Mouse (Mus musculus): ENCODE measurements around the gene Plxna4. TPM values are rescaled to one million over a fixed set of nuclear protein-coding genes. Genes with fewer than 3 reads are reported as not detected.

The Plxna4 gene
- polyA plus RNA-seq, 1 experiment: 3.5 TPM

DNA sequence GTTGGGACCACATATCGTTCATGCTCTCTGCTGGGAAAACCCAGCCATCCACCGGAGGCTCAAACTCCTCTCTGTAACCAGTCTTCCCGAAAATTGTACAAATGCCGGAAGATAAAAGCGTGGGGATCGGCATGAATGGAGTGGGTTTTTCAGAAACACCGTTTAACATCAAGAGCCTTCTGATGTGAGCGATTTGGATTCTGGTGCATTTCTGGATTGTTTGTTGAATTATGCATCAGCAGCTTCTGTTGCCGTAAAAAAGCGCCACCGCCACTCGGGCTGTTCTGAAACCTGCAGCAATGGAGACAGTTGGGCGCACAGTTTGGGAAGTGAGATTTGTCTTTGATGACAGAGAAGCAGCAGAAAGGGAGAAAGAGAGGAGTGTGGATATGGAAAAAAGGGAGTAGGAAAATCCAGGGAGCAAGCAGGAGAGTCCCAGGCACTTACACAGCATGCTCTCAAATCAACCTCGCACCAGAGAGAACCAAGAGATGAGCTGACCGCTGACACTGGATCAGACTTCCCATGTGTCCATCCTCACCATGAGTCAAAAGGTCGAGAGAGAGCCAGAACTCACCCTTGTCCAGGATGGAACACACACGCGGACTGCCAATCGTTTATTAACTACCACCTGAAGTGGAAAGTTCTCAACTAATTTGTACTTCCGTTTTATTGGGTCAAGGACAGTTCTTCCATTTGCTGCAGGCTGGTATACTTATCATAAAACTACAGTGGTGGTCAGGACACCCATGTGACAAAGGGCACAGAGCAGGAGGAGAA, 181.5 kb downstream of the Plxna4 start:
- peaks cover 6% of the 10 kb centered on the region for H3K27me3 ChIP-seq (replicated peaks)
- H3K36me3 ChIP-seq (replicated peaks; ENCODE audit: low read length): no peaks in the 10 kb centered on the region
- TF ChIP-seq GATA1 (IDR thresholded peaks at IDR 0.05; ENCODE audit: borderline replicate concordance, low read length): no peak
- TF ChIP-seq FLI1 (IDR thresholded peaks at IDR 0.05; ENCODE audit: low read length): no peak
- no peak overlapping the region for H3K4me3 ChIP-seq (replicated peaks)
- H3K9me3 ChIP-seq: no peaks in the 10 kb centered on the region
- H3K4me1 ChIP-seq: peaks cover 20% of the 10 kb centered on the region

DNA sequence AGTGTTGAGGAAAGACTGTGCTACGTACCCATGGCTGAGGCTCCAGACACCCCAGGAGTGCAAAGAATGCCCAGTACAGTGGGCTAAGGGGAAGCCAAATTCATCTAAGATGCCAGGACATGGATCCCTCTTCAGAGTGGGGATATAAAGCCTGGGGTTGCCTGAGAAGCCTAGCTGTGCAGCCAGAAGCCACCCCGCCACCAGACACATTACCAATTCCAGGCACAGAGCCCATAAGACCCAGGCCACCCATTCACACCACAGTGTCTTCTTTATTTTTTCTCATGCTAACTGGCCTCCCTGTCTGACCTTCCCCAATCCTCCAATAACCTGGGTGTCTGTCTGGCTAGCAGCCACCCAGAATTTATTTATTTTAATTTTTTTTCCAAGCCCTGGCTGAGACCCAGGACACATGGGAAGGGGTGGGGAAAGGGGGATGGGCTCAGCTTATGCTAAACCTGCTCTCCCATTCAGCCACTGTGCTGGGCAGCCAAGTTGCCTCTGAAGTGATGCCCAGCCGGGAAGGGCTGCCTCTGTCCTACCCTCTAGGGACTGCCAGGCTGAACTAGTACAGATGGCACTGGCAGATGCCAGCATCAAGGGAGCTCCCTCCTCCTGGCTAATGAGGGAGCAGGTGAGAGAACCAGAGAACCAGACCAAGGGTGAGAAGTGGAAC, 185.3 kb downstream of the Plxna4 start:
- H3K36me3 ChIP-seq (replicated peaks; ENCODE audit: low read length): no peaks in the 10 kb centered on the region
- peaks cover 19% of the 10 kb centered on the region for H3K4me1 ChIP-seq
- TF ChIP-seq GATA1 (IDR thresholded peaks at IDR 0.05; ENCODE audit: borderline replicate concordance, low read length) (no peak), FLI1 (IDR thresholded peaks at IDR 0.05; ENCODE audit: low read length) (no peak)
- peaks cover 1% of the 10 kb centered on the region for H3K27me3 ChIP-seq (replicated peaks)
- H3K9me3 ChIP-seq: no peaks in the 10 kb centered on the region
- no peak overlapping the region for H3K4me3 ChIP-seq (replicated peaks)

DNA sequence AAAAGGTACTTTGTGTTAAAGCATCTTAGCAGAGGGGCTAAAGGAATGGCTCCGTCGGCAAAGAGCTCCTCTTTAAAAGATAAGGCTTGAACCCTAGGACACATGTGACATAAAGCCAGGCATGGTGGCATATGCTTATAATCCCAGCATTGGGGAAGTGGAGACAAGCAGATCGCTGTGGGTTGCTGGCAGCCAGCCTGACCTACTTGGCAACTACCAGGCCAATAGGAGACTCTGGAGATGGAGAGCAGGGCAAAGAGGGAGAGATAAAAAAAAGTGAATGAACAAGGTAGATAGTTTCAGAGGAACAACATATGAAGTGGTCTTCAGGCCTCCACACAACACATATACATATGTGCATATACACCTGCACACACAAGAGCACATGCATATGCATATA, 189.7 kb downstream of the Plxna4 start:
- H3K36me3 ChIP-seq (replicated peaks; ENCODE audit: low read length): no peaks in the 10 kb centered on the region
- TF ChIP-seq FLI1 (IDR thresholded peaks at IDR 0.05; ENCODE audit: low read length): no peak
- no peak for TF ChIP-seq GATA1 (IDR thresholded peaks at IDR 0.05; ENCODE audit: borderline replicate concordance, low read length)
- H3K4me1 ChIP-seq: peaks cover 10% of the 10 kb centered on the region; the same call in 1 of the 2 replicates
- H3K9me3 ChIP-seq: no peaks in the 10 kb centered on the region
- no peak overlapping the region for H3K4me3 ChIP-seq (replicated peaks)
- H3K27me3 ChIP-seq (replicated peaks): no peaks in the 10 kb centered on the region

DNA sequence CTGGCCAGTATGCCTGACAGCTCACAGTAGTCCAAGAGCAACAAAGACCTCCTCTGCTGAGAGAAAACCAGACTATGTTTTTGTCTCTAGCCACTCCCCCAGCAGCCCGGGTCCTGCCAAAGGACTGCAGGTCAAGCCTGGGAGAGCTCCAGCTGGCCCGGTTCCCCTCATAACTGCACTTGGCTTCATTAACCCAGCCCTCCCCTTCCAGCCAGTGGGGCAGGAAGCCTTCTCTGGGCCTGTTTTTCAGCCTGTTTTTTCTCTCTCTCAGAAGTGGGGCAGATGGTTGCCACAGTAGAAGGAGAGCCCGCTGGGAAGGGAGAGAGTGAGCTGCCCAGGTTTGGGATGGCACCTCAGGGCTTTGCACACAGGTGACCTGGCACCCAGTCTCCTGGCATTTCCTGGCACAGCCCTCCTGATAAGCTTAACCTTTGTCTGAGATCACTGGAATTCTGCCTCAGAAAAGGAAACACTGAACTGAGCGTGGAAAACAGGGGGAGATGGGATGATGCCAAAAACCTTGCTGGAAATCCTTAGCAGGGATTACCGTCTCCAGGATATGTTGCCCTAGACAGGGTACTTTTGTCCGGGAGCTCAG, 190.8 kb downstream of the Plxna4 start:
- H3K36me3 ChIP-seq (replicated peaks; ENCODE audit: low read length): no peaks in the 10 kb centered on the region
- no peaks in the 10 kb centered on the region for H3K27me3 ChIP-seq (replicated peaks)
- no peaks in the 10 kb centered on the region for H3K9me3 ChIP-seq
- TF ChIP-seq GATA1 (IDR thresholded peaks at IDR 0.05; ENCODE audit: borderline replicate concordance, low read length) (no peak), FLI1 (IDR thresholded peaks at IDR 0.05; ENCODE audit: low read length) (no peak)
- H3K4me1 ChIP-seq: peaks cover 3% of the 10 kb centered on the region; the same call in 1 of the 2 replicates
- H3K4me3 ChIP-seq (replicated peaks): no peak overlapping the region

DNA sequence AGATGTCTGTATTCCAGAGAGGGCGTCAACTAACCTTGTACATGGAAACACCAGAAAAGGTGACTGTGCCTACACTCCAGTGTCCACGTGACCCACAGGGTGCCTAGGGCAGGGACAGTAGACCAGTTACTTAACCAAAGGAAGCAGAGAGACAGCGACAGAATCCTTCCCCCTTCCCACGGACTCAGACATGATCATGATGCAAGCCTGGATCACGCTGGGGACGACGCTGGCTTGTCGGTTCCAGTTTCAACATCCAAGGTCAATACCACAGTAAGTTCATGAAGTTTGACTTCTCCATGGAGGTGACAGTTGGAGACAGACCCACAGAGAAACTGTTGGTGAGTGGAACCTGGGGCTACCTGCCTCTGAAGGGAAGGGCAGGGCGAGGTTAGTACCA, 192.6 kb downstream of the Plxna4 start:
- H3K9me3 ChIP-seq: no peaks in the 10 kb centered on the region
- H3K4me3 ChIP-seq (replicated peaks): no peak overlapping the region
- no peaks in the 10 kb centered on the region for H3K27me3 ChIP-seq (replicated peaks)
- peaks cover 3% of the 10 kb centered on the region; the same call in 1 of the 2 replicates for H3K4me1 ChIP-seq
- no peaks in the 10 kb centered on the region for H3K36me3 ChIP-seq (replicated peaks; ENCODE audit: low read length)
- TF ChIP-seq GATA1 (IDR thresholded peaks at IDR 0.05; ENCODE audit: borderline replicate concordance, low read length) (no peak), FLI1 (IDR thresholded peaks at IDR 0.05; ENCODE audit: low read length) (no peak)

GRCm38 (mm10) chr6:32392262-32392661, 195.7 kb downstream of the Plxna4 start:
- H3K27me3 ChIP-seq (replicated peaks): no peaks in the 10 kb centered on the region
- no peak overlapping the region for H3K4me3 ChIP-seq (replicated peaks)
- no peaks in the 10 kb centered on the region for H3K36me3 ChIP-seq (replicated peaks; ENCODE audit: low read length)
- H3K9me3 ChIP-seq: no peaks in the 10 kb centered on the region
- H3K4me1 ChIP-seq: peaks cover 14% of the 10 kb centered on the region
- TF ChIP-seq FLI1 (IDR thresholded peaks at IDR 0.05; ENCODE audit: low read length) (no peak), GATA1 (IDR thresholded peaks at IDR 0.05; ENCODE audit: borderline replicate concordance, low read length) (no peak)

DNA sequence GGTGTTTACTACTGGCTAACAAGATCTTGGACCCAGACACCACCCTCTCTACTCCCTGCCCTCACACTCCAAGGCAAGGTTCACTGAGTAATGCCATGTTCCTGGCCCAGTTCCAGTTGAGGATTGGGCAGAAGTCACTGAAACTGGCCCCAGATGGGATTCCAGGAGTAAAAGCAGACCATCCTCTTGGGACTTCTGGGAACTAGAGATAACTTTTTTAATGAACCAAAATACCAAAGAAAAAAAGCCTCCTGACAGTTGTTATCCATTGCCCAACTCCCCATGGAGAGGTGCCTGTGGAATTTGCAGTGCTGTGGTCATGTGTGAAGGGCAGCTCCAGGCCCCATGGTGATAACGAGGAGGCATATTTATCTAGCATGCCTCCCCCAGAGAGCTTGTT, 199.7 kb downstream of the Plxna4 start:
- no peak for TF ChIP-seq GATA1 (IDR thresholded peaks at IDR 0.05; ENCODE audit: borderline replicate concordance, low read length)
- no peak for TF ChIP-seq FLI1 (IDR thresholded peaks at IDR 0.05; ENCODE audit: low read length)
- no peaks in the 10 kb centered on the region for H3K27me3 ChIP-seq (replicated peaks)
- no peak overlapping the region for H3K4me3 ChIP-seq (replicated peaks)
- H3K9me3 ChIP-seq: no peaks in the 10 kb centered on the region
- H3K4me1 ChIP-seq: peaks cover 19% of the 10 kb centered on the region
- H3K36me3 ChIP-seq (replicated peaks; ENCODE audit: low read length): no peaks in the 10 kb centered on the region

GRCm38 (mm10) chr6:32386915-32387314, 201.1 kb downstream of the Plxna4 start:
- Histone ChIP-seq H3K9me3 (no peaks in the 10 kb centered on the region), H3K36me3 (replicated peaks; ENCODE audit: low read length) (no peaks in the 10 kb centered on the region), H3K4me3 (replicated peaks) (no peak overlapping the region), H3K27me3 (replicated peaks) (no peaks in the 10 kb centered on the region), H3K4me1 (peaks cover 19% of the 10 kb centered on the region)
- TF ChIP-seq GATA1 (IDR thresholded peaks at IDR 0.05; ENCODE audit: borderline replicate concordance, low read length): no peak

GRCm38 (mm10) chr6:32384937-32385336, 203.1 kb downstream of the Plxna4 start:
- H3K4me1 ChIP-seq: peaks cover 19% of the 10 kb centered on the region
- H3K27me3 ChIP-seq (replicated peaks): no peaks in the 10 kb centered on the region
- TF ChIP-seq GATA1 (IDR thresholded peaks at IDR 0.05; ENCODE audit: borderline replicate concordance, low read length) (no peak), FLI1 (IDR thresholded peaks at IDR 0.05; ENCODE audit: low read length) (no peak)

GRCm38 (mm10) chr6:32384423-32384822, 203.6 kb downstream of the Plxna4 start:
- no peak overlapping the region for H3K4me3 ChIP-seq (replicated peaks)
- peaks cover 19% of the 10 kb centered on the region for H3K4me1 ChIP-seq
- TF ChIP-seq GATA1 (IDR thresholded peaks at IDR 0.05; ENCODE audit: borderline replicate concordance, low read length): no peak
- TF ChIP-seq FLI1 (IDR thresholded peaks at IDR 0.05; ENCODE audit: low read length): no peak
- H3K27me3 ChIP-seq (replicated peaks): no peaks in the 10 kb centered on the region
- no peaks in the 10 kb centered on the region for H3K9me3 ChIP-seq
- H3K36me3 ChIP-seq (replicated peaks; ENCODE audit: low read length): no peaks in the 10 kb centered on the region

More at GRCm38 (mm10) chr6:32384937-32385336, 203.1 kb downstream of the Plxna4 start:
- H3K36me3 ChIP-seq (replicated peaks; ENCODE audit: low read length): no peaks in the 10 kb centered on the region
- no peak overlapping the region for H3K4me3 ChIP-seq (replicated peaks)
- H3K9me3 ChIP-seq: no peaks in the 10 kb centered on the region
